Mouse (Mus musculus) T-helper 2 cell (primary cell): ENCODE data around the gene Nrl.

Source experiments
- in situ Hi-C: fragments of 300-600 bp; cut with MboI, MseI; formaldehyde crosslinking; loops from one replicate; pipeline ENCODE4 v1.15.1; 2025; ENCODE audit warnings: high pct_unique_total_duplicates

The Nrl gene

DNA sequence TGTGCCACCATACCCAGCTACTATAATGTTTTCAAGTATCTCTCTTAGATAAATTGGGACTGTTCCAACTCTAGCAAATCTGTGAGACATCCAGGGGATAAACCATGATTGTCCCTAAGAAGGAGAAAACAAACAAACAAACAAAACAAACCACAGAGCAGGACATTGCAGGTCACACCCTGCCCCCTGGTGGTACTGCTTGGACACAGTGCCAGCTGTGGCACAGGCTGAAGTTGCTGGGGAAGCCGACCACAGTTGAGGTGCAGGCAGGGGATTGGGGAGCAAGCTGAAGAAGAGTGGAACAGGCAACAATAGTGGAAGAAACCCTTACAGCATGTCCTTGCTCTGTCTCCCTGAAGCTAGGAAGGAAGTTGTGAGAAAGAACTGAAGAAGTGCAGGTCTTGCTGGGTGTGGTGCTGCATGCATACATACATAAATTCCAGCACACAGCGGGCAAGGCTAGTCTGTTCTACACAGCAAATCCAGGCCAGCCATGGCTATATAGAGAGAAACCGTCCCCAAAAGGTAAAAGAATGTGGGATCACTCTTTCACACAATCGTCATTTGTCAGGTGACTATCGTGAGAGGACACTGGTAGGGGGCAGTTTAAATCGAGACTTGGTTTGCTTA is 11.4 kb upstream of the Nrl start:
- in situ Hi-C loops, result no loop called here

GRCm38 (mm10) chr14:55527940-55528339 is 3.2 kb upstream of the Nrl start:
- in situ Hi-C loops, result no loop called here

DNA sequence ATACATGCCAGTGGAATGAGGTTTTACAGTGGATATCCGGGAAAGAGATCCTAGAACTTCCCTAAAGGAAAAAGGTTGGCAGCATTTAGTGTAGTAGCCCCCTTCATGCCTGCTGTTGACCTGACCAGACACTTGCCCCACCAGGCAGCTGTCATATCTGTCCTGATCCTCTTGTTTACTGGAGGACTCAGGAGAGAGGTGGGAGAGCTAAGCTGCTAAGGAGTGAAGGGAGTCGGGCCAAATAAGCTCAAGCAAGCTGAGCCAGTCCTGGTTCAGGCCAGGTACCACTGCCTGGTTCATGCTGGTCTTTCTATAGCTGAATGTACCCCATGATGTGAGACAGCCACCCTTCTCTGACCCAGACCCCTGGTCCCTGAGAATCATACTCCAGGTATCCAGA is 1.9 kb upstream of the Nrl start:
- in situ Hi-C loops, result no loop called here

DNA sequence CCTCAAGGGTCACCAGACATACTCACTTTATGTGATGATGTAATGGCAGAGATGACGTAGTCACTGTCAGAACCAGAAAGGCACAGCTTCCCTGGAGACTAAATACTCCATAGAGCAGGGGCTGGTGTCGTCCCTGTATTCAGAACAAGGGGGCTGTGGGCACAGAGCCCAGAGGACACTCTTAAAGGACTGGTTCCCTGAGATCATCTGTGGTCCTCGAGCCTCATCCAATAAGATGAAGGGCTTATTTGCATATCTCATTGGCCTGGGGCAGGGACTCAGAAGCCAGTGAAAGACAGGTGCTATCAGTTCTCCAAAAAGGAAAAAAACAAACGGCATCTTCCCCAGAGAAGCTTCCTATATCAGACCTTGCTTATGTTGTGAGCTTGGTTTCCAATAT is 719 bp downstream of the Nrl start:
- in situ Hi-C loops, result no loop called here

DNA sequence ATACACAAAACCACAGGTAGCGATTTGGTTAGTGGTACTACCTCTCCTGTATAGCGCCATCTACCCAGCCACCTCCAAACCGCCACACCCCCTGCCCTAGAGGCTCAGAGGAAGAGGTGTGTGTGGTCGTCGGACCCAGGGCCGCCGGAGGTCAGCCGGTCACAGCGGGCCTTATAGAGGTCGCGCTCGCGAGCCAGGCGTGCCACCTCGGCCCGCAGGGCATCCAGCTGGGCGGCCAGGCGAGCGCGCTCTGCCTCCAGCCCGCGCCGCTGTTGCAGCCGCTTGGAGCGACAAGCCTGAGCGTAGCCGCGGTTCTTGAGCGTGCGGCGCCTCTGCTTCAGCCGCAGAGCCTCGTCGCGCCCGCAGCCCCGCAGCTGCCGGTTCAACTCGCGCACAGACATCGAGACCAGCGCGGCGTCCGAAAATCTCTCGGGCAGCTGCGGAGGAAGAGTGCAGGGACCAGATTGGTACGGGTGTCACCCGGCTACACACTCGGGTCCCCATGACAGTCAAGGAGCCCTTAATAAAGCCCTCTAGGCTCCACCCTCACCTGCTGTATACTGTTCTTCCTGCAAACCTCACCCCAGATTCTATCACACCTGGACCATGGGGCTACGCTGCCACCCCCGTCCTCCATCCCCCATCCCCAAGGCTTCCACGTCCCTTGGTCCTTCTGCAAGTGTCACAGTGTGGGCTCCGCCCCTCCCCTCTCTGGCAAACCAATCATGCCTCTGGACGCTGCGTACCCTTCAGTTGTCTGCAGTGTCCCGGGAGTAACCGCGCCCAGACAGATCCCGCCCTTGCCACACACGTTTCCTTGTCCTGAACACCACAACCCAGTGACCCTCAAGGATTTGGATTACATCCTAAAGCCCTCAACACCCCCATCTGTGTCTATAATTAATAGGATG is 4.1 kb downstream of the Nrl start:
- in situ Hi-C loops, result no loop called here

- in situ Hi-C loops, result no loop called here
Observed at GRCm38 (mm10) chr14:55519604-55520003, 5.2 kb downstream of the Nrl start.

- in situ Hi-C loops, result no loop called here
Observed at GRCm38 (mm10) chr14:55518897-55519296, 5.9 kb downstream of the Nrl start.

DNA sequence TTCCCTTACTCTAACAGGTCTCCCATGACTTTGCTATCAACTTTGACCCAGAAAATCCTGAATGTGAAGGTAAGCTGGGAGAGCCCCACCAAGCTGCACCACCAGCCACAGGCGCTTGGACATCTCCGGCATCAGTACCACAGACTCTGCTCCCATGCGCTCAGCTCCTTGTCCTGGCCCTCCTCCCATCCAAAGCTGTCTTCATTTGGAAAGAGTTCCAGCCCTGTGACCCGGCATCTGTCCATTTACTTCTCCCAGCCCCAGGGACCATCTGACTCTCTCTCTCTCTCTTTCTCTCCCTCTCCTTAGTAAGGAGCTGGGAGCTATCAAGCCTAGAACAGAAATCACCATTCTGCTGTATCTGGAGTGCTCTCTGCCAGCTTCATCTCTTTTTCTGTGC is 8.9 kb downstream of the Nrl start:
- in situ Hi-C loops, result no loop called here

- in situ Hi-C loops, result no loop called here
Observed at GRCm38 (mm10) chr14:55513927-55514326, 10.9 kb downstream of the Nrl start.

DNA sequence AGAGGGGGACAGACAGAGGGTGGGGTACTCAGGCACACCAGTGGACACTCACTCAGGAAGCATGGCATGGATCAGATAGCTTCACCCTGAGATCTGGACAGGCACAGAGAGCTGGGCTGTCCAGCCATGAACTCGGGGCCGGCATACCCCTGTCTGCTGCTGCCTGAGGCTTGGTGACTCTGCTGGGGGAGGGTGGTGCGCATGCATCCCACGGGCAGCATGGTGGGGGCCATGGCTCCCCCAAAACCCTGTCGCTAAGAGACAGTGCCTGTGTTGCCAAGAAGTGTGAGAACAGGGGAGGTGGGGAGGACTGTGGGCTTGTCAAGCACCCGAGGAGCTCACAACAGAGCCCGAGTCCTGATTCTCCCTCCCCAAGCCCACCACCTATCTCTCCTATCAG is 13.7 kb downstream of the Nrl start:
- in situ Hi-C loops, result no loop called here

- in situ Hi-C loops, result no loop called here
Observed at GRCm38 (mm10) chr14:55510125-55510731, 14.6 kb downstream of the Nrl start, which contains the start of gene Cpne6. Gene Cpne6, plus strand, starts transcription at chr14:55510445.

- in situ Hi-C loops, result no loop called here
Observed at GRCm38 (mm10) chr14:55509540-55509939, 15.2 kb downstream of the Nrl start.

DNA sequence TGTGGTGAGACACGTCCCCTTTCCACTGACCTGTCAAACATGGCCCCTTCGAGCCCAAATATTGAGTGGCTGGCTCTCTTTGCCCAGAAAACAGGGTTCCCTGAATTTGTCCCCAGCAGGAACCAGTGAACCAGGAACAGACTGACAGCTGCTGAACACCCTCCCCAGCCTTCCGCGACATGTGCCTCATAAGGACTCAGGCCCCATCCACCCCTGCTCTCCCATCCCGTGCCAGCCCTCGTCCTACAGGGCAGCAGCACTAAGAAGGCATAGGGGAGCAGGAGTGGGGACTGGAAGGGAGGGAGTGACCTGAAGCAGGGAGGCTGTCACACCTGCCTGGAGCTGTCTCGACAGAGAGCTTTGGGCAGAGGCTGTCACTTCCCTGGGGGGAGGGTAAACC is 17.0 kb downstream of the Nrl start:
- in situ Hi-C loops, result no loop called here

DNA sequence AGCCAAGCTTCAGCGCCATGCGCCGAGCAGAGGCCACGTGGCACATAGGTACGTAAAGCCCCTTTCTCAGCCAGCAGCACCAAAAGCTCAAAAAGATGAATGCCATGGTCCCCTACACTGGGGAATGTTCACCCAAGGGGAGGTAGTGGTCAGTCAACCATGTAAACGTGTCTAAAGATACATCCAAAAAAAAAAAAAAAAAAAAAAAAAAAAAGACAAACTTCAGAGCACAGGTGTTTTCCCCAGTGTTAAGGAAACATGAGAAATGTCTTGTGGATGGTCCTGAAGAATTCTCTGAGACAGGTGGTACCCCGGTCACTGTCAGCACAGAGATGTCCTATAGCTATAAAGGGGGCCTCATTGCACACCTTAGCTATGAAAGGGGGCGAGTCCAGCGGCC is 19.2 kb downstream of the Nrl start:
- in situ Hi-C loops, result no loop called here

GRCm38 (mm10) chr14:55497449-55497821 is 27.3 kb downstream of the Nrl start:
- in situ Hi-C loops, result loop anchor here (10.0 kb wide), 1 partner anchor 1077 kb away; the partner anchor contains the start of genes Cenpj and Parp4

DNA sequence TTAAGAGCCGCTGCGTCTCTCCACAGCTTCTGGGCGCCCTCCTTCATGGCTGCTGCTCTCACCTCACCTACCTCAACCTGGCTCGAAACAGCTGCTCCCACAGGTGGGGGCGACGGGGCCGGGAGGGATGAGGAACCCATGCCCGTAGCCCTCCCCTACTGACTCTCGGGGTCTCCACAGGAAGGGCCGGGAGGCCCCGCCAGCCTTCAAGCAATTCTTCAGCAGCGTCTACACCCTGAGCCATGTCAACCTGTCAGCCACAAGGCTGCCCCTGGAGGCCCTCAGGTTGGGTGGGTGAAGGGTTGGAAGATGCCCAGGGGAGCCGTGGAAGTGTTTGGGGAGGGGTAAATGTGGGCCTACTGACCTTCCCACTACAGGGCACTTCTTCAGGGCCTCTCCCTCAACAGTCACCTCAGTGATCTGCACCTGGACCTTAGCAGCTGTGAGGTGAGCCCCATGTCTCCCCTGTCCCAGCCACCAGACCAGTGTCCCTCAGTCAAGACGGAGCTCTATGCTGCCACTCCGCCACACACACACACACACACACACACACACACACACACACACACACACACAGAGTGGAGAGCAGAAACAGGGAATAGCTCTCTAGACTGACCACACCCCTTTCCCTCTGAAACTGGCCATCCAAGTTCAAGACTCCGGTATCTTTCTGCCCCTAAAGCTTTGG is 27.9 kb downstream of the Nrl start:
- in situ Hi-C loops, result loop anchor here (10.0 kb wide), 1 partner anchor 1078 kb away; the partner anchor contains the start of genes Cenpj and Parp4

GRCm38 (mm10) chr14:55495509-55496240 is 29.1 kb downstream of the Nrl start:
- in situ Hi-C loops, result loop anchor here (10.0 kb wide), 1 partner anchor 1079 kb away; the partner anchor contains the start of genes Cenpj and Parp4

GRCm38 (mm10) chr14:55492103-55492502 is 32.7 kb downstream of the Nrl start:
- in situ Hi-C loops, result loop anchor here (5.0 to 10.0 kb wide), 2 partner anchors 40 to 1083 kb away; partner anchors contain the start of genes Cenpj and Parp4

- in situ Hi-C loops, result loop anchor here (5.0 to 10.0 kb wide), 2 partner anchors 41 to 1083 kb away; partner anchors contain the start of genes Cenpj and Parp4
Observed at GRCm38 (mm10) chr14:55491291-55491833, 33.4 kb downstream of the Nrl start.
